Mouse (Mus musculus) left cerebral cortex, postnatal 36 days (tissue): ENCODE measurements around the gene 4930442H23Rik. TPM values are rescaled to one million over a fixed set of nuclear protein-coding genes. Genes with fewer than 3 reads are reported as not detected.
"Not testable (repeated sequence)": the region's sequence is repeated elsewhere in the genome, so short reads cannot be mapped to it uniquely, and the experiment has no call there.

Experiments used
- DNase-seq, 2 experiments: peaks; one replicate each; pipeline ENCODE4 v3.0.0; 2021 to 2022; ENCODE audit warnings: low spot score in 2 of 2, mixed read lengths in 1 of 2
- intact Hi-C: fragments of 180-260 bp; cut with DNase I; formaldehyde crosslinking; loops from one replicate; pipeline ENCODE4 v1.15.1; 2025
- total RNA-seq, 2 experiments: library from RNA; stranded (reverse); gene quantifications; 2 replicates each; pipeline ENCODE4 v1.2.3; 2021

Gene 4930442H23Rik
- total RNA-seq: not detected

DNA sequence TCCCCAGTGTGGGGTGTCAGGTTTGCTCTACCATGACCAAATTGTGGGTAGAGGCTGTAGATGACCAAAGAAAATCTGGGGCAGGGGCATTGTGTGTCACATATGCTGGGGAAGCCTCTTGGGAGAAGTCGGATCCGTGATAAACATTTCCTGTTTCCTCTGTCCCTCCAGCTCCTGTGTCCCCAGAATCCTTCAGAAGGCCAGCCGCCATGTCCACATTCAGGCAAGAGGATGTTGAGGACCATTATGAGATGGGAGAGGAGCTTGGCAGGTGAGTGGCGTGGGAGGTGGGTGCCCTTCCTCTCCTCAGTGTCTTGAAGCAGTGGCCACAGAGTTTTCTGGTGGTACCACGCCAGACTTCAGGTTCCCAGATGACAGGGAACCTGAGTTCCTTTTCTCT lies at the start of gene 4930442H23Rik:
TSS of gene 4930442H23Rik (minus strand) at position 45 of the 400 bp plus-strand sequence.
- intact Hi-C loops: no loop called here
- DNase-seq: no peak

DNA sequence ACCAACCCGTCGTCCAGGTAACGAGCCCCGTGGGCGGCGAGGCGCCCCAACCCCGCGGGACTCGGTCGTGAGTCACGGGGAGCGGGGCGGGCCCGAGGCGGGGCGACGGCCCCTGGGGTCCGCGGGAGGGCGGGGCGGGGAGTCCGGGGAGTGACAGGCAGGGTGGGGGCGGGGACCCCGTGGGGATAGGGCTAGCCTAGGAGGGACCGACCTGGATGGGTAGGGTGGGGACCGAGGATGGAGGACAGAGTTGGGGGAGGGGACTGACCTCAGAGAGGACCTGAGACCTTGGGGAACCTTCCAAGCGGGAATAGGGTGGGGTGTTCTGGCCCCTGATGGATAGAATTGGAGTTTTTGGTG lies 49.6 kb upstream of the 4930442H23Rik start:
- intact Hi-C loops: no loop called here
- DNase-seq: no peak

DNA sequence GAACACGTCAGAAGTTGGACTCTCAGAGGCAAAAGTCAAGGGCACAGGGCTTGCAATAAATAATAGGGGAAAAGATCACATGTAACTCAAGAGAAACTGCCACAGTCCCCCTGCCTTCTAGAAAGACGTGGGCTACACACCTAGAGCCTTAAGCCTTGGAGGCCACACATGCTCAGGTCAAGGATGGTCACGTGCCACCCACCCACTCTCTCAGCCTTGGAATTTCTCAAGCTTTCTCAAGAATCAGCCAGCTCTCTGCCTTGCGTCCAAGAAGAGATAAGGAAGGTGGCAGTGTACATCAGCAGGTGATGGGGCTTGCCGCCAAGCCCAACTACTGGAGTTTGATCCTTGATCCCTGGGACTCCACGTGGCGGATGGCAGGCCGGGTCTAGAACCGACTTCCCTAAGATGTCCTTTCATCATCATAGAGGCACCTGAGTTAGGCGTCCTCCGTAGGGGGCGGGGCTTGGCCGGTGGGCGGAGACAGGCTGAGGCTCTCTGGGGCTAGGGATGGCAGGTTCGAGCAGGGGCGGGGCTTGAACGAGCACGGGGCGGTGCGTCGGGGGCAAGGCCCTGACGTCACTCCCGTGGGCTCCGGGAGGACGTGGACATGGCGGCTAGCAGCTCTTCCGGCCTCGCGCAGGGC lies 49.1 kb upstream of the 4930442H23Rik start, which contains the start of gene Zfr2:
TSS of gene Zfr2 (plus strand) at position 576 of the 646 bp plus-strand sequence.
- DNase-seq: peak; percentile 91 to 93
- intact Hi-C loops: no loop called here

DNA sequence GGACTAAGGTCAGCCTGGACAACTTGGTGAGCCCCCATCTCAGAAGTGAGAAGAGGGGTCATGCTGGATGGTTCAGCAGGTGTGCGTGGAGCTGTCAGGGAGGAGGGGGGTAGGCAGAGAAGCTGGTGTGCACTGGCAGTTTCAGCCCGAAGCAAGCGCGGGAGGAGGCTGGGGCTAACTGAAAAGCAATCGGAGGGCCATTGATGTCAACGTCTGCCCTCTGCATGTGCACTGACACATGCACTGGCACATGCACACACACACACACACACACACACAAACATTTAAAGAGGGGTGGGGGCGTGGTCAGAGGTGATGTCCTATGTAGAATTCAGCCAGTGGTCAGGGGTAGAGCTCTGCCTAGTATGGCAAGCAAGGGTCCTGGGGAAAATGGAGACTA lies 47.8 kb upstream of the 4930442H23Rik start:
- DNase-seq: no peak
- intact Hi-C loops: no loop called here

DNA sequence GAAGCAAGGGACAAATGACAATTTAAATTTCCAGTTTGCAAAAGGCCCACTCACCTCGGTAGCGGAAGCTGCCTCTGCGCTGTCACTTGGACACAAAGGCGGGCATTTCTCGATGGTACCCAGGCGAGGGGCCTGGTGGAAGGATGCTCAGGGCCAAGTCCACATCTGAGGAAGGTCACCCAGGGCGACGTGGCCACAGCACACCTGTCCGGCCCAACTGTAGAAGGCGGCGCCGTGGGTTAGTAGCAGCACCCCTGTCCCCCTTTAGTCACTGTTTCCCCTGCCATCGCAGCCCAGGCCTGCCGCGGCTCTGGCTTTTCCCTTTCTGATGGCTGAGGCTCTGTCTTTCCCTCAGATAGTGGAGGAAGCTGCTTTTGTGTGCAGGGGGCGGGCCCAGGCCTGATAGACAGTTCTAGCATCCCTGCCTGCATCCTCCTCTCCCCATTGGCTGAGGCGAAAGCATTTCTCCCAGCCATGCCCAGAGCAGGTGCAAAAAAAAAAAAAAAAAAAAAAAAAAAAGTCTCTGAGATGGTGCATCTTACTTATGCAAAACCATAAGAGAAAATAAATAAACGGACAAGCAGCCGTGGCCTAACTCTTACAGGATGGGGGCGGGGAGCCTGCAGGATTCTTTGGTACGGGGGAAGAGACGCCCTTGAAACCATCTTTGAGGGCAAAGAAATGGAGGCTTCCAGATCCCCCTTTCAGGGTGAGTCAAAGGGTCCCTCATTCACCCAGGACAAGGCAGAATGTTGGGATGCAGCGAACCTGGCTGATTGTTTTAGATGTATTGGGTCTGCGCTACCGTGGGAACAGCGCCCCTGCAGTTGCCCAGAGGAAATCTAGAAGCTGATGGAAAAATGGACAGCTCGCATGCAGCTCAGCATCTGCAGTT lies 47.0 kb upstream of the 4930442H23Rik start, which contains the start of gene Atcay:
TSS of gene Atcay (minus strand) at position 396 of the 895 bp plus-strand sequence.
- peak; percentile 85 for DNase-seq
- intact Hi-C loops: no loop called here

DNA sequence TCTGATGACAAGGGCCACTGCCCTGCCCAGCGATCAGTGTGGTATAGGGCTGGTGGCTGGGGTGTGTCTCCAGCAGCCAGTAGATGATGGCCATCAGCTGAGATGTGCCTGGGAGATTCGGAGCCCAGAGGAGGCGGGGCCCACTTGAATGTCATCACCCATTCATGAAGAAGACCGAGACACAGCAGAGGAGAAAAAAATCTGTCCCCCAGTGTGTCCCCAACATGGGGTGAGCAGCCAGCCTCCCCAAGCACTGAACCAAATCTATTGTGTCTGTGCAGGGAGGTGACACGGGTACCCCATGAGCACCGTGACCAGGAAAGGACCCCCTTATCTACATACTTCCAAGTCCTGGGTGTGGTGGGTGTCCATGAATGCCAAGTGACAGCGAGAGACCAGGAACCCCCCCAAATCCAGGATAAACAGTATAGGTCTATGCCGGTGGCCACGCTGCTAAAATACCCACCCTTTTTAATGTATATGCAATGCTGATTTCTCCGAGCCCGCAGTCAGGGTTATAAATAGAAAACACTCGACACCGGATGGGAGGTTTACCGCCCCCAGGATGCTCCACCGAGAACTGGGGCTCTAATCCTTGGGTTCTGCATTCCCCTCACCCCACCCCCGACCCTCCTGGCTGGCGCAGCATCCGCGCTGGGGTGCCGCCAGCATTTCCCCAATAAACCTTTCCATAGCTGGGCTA lies 46.2 kb upstream of the 4930442H23Rik start:
- intact Hi-C loops: no loop called here
- no peak for DNase-seq

DNA sequence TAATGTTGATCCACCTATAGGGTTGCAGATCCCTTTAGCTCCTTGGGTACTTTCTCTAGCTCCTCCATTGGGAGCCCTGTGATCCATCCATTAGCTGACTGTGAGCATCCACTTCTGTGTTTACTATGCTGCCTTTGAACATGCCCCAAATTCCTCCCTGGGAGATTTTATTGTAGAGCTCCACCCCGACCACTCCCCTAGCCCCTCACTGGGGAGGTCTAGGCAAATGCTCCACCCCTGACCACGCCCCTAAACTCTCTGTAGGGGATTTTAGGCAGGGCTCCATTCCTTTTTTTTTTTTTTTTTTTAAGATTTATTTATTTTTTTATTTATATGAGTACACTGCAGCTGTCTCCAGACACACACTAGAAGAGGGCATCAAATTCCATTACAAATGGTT lies 40.1 kb upstream of the 4930442H23Rik start:
- DNase-seq, intact Hi-C loops: not testable (repeated sequence)

DNA sequence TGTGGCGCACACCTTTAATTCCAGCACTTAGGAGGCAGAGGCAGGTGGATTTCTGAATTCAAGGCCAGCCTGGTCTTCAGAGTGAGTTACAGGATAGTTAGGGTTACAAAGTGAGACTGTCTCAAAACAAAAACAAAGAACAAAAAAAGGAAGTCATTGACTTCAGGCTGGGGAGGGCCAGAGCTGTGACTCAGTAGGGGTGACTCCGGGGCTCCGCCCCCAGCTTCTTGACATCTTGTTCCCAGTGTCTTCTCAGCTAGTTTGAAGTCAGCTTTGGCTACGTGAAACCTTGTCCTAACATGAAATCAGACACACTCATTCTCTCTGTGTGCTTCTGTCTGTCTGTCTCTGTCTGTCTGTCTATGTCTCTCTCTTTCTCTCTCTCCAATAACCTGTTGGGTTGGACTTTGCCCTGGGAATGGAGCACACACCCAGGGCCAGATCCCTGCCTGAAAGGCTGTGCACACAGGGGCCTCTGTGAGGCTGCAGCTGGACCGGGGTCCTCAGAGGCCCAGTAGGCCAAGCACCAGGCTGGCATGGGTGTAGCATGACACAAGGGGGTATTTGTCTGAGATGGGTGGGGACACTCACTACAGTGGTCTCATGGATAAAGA lies 37.9 kb upstream of the 4930442H23Rik start:
- no peak for DNase-seq
- intact Hi-C loops: no loop called here

DNA sequence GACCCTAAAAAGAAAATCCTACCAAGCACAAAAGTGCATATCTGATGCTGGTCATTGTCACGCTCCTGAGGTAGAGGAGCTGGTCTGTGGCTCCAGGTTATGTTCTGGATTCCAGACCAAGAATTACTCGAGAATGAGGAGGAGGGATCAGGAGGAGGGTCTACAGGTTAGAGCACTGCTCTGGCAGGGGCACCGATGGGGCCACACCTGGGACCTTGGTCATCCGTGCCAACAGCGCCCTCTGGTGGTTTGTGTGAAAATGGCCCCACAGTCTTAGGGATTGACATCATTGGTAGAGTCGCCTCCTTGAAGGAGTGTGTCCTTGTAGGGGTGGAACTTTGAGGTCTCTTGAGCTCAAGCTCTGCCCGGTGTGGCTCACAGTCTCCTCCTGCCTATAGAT lies 34.3 kb upstream of the 4930442H23Rik start:
- peak; percentile 51 to 54 for DNase-seq
- intact Hi-C loops: loop anchor here (2.0 kb wide), 1 partner anchor 19 kb away; no protein-coding TSS in a partner anchor

DNA sequence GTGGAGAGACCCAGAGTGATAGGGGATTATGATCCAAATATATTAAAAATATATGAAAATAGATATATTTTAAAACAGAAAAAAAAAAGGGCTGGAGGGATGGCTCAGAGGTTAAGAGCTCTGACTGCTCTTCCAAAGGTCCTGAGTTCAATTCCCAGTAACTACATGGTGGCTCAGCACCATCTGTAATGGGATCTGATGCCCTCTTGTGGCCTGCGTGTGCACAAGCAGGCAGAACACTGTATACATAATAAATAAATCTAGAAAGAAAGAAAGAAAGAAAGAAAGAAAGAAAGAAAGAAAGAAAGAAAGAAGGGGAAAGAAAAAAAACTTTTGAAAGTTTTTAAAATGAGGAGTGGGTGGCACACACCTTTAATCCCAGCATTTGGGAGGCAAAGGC lies 33.6 kb upstream of the 4930442H23Rik start:
- intact Hi-C loops: loop anchor here (2.0 kb wide), 1 partner anchor 18 kb away; no protein-coding TSS in a partner anchor
- not testable (repeated sequence) for DNase-seq

DNA sequence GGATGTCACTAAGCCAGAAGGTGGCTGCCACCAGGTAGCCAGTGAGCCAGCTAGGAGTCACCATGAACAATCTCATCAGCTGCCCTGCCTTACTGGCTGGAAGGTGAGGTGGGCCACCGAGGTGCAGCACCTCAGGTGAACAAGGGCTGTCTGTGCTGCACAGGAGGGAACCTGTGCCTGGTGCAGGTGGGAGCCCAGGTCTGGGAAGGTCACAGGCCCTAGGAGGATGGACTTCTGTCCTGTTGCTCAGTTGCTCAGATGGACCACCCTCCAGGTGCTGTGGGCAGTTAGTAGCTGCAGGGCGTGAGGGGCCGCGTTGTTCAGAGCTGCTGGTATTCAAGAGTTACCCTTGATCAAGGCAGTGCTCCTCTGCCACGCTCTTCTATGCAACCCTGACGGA lies 33.2 kb upstream of the 4930442H23Rik start:
- intact Hi-C loops: loop anchor here (2.0 kb wide), 1 partner anchor 18 kb away; no protein-coding TSS in a partner anchor
- no peak for DNase-seq

DNA sequence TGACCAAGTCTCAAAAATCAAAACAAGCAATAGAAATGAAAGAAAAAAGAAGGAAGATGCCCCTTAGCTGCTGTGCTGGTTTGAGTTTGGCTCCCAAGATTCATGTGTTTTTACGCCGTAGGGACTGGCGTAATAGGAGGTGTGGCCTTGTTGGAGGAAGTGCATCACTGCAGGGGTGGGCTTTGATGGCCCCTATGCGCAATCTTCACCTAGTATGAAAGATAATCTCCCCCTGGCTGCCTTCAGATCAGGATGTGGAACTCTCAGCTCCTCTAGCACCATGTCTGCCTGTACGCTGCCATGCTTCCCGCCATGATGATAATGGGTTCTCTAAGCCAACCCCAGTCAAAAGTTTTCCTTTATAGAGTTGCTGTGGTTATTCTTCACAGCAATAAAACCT lies 32.6 kb upstream of the 4930442H23Rik start:
- intact Hi-C loops: loop anchor here (2.0 kb wide), 1 partner anchor 17 kb away; no protein-coding TSS in a partner anchor
- DNase-seq: no peak

DNA sequence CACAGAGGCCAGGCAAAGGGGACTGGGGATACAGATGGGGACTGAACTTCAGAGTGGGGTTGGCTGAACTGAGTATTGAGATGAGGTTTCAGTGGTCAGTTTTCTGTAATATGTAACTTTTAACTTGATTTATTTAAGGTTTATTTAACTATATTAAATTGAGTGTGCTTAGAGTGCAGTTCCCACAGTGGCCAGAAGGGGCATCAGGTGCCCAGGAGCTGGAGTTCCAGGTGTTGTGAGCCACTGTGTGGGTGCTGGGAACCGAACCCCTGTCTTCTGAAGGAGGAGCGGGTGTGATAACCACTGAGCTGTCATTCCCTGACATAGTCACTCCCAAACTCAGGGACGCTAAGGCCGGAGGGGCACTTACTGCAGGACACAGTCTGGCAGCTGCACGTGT lies 26.5 kb upstream of the 4930442H23Rik start:
- DNase-seq: no peak
- intact Hi-C loops: no loop called here

DNA sequence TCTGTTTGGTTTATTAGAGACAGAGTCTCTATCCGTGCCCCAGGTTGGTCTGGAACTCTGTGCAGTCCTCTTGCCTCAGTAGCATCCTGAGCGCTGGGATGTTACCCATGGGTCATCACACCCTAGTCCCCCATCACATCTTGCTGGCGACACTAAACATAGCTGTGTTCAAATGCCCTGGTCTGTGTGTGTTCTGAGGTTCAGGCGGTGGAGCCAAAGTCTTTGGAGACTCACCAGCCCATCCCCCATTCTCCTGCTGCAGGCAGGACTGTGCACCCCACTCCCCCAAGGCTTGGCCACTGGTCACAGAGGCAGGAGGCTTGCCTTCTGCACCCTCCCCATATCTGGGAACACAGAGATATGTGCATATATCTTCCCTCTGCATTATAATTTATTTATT lies 20.5 kb upstream of the 4930442H23Rik start:
- no peak for DNase-seq
- intact Hi-C loops: no loop called here

DNA sequence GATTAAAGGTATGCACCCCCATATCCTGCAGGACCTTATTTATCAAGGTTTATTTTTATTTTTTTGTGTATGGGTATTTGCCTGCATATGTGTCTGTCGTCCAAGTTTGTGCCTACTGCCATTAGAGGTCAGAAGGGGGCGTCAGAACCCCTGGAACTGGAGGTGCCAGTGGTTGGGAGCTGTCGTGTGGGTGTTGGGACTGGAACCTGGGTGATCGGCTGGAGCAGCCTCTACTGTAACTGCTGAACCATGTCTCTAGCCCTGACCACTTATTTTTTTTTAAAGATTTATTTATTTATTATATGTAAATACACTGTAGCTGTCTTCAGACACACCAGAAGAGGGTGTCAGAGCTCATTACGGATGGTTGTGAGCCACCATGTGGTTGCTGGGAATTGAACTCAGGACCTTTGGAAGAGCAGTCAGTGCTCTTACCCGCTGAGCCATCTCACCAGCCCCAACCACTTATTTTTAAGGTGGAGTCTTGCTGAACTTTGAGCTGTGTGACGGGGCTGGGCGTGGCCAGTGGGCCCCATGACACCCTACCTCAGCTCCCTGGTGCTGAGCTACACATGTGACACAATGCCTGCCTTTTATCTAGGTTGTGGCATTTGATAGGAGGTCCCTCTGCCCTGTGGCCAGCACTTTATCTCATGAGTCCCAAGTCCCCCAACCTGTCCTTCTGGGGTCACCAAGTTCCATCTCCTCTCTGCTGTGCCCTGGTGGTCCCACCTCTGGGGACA lies 19.5 kb upstream of the 4930442H23Rik start:
- intact Hi-C loops: no loop called here

DNA sequence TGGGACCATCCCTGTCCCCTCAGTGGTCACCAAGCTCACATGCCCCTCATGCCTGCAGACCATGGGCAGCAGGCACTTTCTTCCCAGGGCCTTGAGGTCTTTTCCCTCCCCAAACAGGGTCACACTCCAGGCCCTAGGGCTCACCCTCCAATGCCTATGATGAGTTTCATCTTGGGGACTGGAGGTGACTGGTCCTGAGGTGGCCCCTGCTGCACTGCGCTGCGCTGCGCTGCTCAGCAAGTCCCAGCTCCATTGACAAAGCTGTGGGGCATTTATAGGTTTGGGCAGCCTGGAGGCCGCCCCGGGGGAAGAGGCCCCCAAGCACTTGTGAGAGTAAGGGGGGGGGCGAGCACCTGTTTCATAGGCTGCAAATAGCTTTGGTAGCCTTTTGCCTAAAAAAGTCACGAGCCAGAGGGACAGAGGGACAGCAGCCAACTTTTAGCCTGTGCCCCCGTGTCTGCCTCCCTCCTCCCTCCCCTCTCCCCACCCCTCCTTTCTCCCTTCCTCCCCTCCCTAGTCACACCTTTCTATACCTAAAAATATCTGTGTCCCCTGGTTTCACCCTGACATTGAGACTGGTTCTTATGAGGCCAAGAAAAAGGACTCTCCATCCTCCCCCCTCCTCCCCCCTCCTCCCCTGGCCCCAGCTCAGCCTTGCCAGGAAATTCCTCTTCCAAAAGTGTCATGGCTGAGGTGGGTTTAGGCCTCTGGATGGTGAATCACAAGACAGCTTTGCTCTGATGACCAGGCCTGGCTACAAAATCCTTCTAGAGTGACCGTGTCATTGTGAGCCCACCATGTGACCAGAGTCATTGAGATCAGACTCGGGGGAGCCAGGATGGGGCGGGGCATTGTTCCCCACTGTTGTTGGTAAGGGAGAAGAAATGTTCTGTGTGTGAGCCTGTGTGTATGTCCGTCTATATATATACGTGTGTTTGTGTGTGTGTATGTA lies 18.4 kb upstream of the 4930442H23Rik start, which contains the start of gene Nmrk2:
TSS of gene Nmrk2 (minus strand) at position 245 of the 952 bp plus-strand sequence.
- no peak for DNase-seq
- intact Hi-C loops: no loop called here

More for the DNA sequence above, 19.5 kb upstream of the 4930442H23Rik start:
- no peak for DNase-seq

DNA sequence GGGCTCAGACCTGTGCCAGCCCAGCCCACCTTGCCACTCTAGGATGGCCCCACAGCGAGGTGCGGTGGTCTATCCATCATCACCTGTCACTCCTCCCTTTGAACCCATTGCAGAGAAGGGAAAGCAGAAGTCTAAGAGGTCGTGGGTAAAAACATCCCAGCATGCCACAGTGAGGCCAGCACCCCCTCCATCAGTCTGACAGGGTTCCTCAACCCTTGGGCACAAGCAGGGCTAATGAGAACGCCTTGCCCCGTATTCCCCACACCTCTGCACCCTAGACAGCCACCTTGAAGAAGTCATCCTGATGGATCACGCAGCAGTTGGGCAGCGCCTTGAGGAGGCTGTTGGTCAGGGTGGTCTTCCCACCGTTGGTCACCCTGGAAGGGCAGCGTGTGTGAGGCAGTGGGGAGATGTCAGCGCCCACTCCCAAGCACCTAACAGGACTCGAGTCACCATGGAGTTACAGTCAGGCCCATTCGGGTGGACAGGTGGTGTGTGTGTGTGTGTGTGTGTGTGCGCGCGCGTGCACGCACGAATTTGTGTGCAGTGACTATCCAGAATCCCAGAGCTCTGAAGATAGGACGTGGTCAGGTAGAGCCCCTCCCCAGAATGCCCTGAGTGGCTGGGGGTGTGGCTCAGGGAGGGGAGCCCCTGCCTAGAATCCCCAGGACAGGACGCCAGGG lies 17.1 kb upstream of the 4930442H23Rik start:
- intact Hi-C loops: no loop called here
- DNase-seq: no peak
